Mouse (Mus musculus) embryonic facial prominence, embryonic 12.5 days (tissue): ENCODE measurements around the gene Gemin6. TPM values are rescaled to one million over a fixed set of nuclear protein-coding genes. Genes with fewer than 3 reads are reported as not detected.
"Not testable (repeated sequence)": the region's sequence is repeated elsewhere in the genome, so short reads cannot be mapped to it uniquely, and the experiment has no call there.

Experiments used
- ATAC-seq: fragments of 200-750 bp; cut with Nextera tagmentation; 2 replicates; pipeline ENCODE4 v1.8.0; 2017; ENCODE audit not compliant: insufficient number of reproducible peaks, insufficient read depth, low FRiP score, low TSS enrichment
- H3K27ac ChIP-seq: fragments of 300-500 bp; sonication (generic); 2 replicates; pipeline ENCODE4 v1.5.1; 2016; ENCODE audit warnings: mild to moderate bottlenecking
- H3K27me3 ChIP-seq: fragments of 300-500 bp; sonication (generic); 2 replicates; pipeline ENCODE4 v1.6.1; 2016; ENCODE audit warnings: mild to moderate bottlenecking, moderate library complexity
- H3K36me3 ChIP-seq: fragments of 300-500 bp; sonication (generic); 2 replicates; pipeline ENCODE4 v1.6.1; 2016; ENCODE audit warnings: mild to moderate bottlenecking
- H3K4me1 ChIP-seq: fragments of 300-500 bp; sonication (generic); 2 replicates; pipeline ENCODE4 v1.6.1; 2016
- H3K4me2 ChIP-seq: fragments of 300-500 bp; sonication (generic); replicated peaks from 2 replicates; pipeline ENCODE4 v1.6.1; 2016; ENCODE audit warnings: mild to moderate bottlenecking, moderate library complexity
- H3K4me3 ChIP-seq: fragments of 300-500 bp; sonication (generic); 2 replicates; pipeline ENCODE4 v1.5.1; 2016; ENCODE audit warnings: mild to moderate bottlenecking
- H3K9ac ChIP-seq: fragments of 300-500 bp; sonication (generic); 2 replicates; pipeline ENCODE4 v1.6.1; 2016; ENCODE audit warnings: mild to moderate bottlenecking, moderate library complexity
- H3K9me3 ChIP-seq: fragments of 300-500 bp; sonication (generic); 2 replicates; pipeline ENCODE4 v1.6.1; 2016; ENCODE audit warnings: mild to moderate bottlenecking, moderate library complexity
- WGBS: fragments of 180-500 bp; shearing (Covaris S2); methylation state at CpG from one replicate; pipeline ENCODE4 v1.1.7; 2016; 5-methylcytosine and 5-hydroxymethylcytosine counted together
- polyA plus RNA-seq: library from polyadenylated mRNA; unstranded; fragments of >200 nt; fragmentation: Nextera tagmentation; extraction: Ambion mirVana; gene quantifications from 2 replicates; pipeline ENCODE4 v1.2.1, GENCODE M21; 2016

Gemin6 gene
- 33.7 and 34.7 TPM in 2 replicates for polyA plus RNA-seq

DNA sequence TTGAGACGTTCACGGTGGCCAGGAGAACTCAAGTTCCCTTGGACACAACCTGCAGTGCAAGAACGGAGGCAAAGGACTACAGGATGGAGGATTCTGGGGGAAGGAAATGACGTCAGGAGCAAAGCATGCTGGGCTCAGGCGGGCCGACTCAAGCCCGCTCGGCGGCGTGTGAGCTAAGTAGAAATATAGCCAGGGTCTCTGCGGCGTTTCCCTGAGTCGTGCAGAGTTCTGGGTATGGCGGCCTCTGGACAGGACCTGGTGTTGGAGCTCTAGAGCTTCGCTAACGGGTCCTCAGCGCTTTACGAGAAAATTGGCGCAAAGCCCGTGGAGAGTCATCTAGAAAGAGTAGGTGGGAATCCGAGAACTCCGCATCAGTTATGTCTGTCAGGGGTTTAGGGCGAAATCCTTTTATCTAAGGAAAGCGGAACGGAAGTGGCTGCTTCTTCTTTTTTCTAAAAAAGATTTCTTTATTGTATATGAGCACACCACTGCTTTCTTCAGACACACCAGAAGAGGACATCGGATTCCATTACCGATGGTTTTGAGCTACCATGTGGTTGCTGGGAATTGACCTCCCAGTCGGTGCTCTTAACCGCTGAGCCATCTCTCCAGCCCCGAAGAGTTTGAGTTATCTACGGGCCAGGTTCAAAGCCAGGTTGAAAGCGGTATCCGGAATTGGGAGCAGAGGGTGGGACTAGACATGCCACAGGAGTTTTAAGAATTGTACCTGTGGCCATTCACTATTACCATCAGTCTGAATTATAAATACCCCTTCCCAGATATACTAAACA lies at the start of gene Gemin6:
Gene Gemin6 (plus strand): TSS at position 116 of the 791 bp plus-strand sequence.
- peak; percentile 96 for ATAC-seq
- Histone ChIP-seq H3K27ac (peak within 1 kb of the TSS; percentile 88), H3K9me3 (no peaks in the 10 kb centered on the region), H3K36me3 (peaks cover 8% of the 10 kb centered on the region; the same call in 1 of the 2 replicates), H3K27me3 (no peaks in the 10 kb centered on the region), H3K9ac (peak within 1 kb of the TSS; percentile 73), H3K4me3 (peak within 1 kb of the TSS; percentile 63), H3K4me2 (peak within 1 kb of the TSS; percentile 70), H3K4me1 (peaks cover 5% of the 10 kb centered on the region; the same call in 1 of the 2 replicates)
- under 1% methylated on average over 33 of the region's 33 CpGs for WGBS

DNA sequence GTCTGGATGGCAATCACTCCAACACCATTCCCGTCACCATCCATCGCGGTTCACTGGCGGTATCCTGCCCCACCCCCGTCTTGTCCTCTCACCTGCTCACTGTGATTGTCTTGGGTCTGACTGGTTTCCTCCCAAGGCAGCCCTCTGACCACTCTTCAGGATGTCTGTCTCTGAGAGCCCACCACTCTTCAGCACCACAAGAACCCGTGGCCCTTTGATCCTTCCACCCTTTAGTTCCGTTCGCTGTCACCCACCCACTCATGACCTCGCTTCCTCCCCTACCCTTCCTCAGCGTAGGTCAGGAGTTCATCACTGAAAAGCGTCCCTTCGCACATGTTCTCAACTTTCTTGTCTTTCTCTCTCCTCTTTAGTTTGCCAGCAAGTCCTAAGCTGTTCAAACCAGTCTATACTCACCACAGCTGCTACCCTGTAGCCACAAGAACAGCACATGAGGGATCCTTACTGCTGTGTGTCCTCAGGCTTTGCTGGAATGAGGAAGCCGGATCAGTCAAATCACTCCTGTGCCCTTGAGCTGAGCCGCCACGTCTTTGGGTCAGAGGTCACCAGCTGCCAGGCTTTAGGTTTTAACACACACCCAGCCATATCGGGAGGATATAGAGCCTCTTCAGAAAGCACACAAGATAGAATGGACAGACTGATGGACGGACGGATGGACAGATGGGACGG lies 49.4 kb upstream of the Gemin6 start:
- Histone ChIP-seq H3K27ac (no peak overlapping the region), H3K27me3 (no peaks in the 10 kb centered on the region), H3K4me2 (no peak overlapping the region), H3K9ac (no peak overlapping the region), H3K36me3 (no peaks in the 10 kb centered on the region), H3K4me1 (no peaks in the 10 kb centered on the region; the same call in 1 of the 2 replicates), H3K9me3 (no peaks in the 10 kb centered on the region), H3K4me3 (no peak overlapping the region)
- ATAC-seq, result no peak
- 65% methylated on average over 19 of the region's 19 CpGs for WGBS

GRCm38 (mm10) chr17:80175386-80175739 lies 48.9 kb upstream of the Gemin6 start:
- Histone ChIP-seq H3K27me3 (no peaks in the 10 kb centered on the region), H3K4me3 (no peak overlapping the region), H3K9me3 (no peaks in the 10 kb centered on the region), H3K9ac (no peak overlapping the region), H3K36me3 (no peaks in the 10 kb centered on the region), H3K27ac (no peak overlapping the region), H3K4me1 (no peaks in the 10 kb centered on the region; the same call in 1 of the 2 replicates), H3K4me2 (no peak overlapping the region)
- WGBS, result 72% methylated on average over 4 of the region's 4 CpGs
- ATAC-seq, result no peak

DNA sequence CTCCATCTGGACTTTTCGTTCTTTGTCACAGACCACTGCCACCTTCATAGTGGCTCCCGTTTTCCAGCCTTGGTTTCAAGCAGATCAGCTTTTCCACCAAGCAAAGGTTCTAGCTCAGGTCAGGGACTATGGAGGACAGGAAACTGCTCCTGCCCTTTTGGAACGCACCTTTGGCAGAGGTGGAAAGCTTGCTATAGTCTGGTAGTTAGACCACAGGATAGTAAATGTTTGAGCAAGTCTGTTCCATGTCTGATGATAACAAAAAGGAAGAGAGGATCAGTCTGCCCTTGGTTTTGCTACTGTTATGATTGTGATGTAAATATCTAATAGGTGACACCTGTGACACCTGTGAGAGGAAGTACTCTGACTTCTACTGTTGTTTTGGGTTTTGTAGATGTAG lies 48.3 kb upstream of the Gemin6 start:
- 92% methylated on average over 3 of the region's 3 CpGs for WGBS
- no peaks in the 10 kb centered on the region for H3K9me3 ChIP-seq
- H3K4me2 ChIP-seq, result no peak overlapping the region
- H3K27ac ChIP-seq, result no peak overlapping the region
- H3K4me3 ChIP-seq, result no peak overlapping the region
- H3K36me3 ChIP-seq, result no peaks in the 10 kb centered on the region
- ATAC-seq, result no peak
- no peaks in the 10 kb centered on the region for H3K27me3 ChIP-seq
- no peaks in the 10 kb centered on the region; the same call in 1 of the 2 replicates for H3K4me1 ChIP-seq
- no peak overlapping the region for H3K9ac ChIP-seq

- not testable (repeated sequence) for H3K27me3 ChIP-seq, ATAC-seq, H3K4me1 ChIP-seq, H3K9ac ChIP-seq, H3K36me3 ChIP-seq, H3K27ac ChIP-seq, H3K9me3 ChIP-seq, H3K4me2 ChIP-seq, H3K4me3 ChIP-seq
- 96% methylated on average over 3 of the region's 3 CpGs for WGBS
Observed at GRCm38 (mm10) chr17:80178846-80179245, 45.4 kb upstream of the Gemin6 start.

DNA sequence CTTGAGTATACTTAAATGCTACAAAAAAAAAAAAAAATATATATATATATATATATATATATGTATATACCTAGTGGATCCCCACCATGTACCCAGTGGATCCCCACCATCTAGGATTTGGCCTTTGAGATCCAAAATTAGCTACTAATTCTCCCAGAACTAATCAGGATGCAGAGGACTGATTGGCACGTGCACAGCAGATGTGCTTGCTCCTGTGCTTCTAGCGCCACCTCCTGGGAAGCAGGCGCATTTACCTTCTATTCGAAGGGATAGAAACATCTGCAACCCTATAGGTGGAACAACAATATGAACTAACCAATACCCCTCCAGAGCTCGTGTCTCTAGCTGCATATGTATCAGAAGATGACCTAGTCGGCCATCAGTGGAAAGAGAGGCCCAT lies 44.3 kb upstream of the Gemin6 start:
- H3K4me2 ChIP-seq, result no peak overlapping the region
- no peak overlapping the region for H3K27ac ChIP-seq
- WGBS, result 1% methylated on average over 6 of the region's 6 CpGs
- no peak overlapping the region for H3K4me3 ChIP-seq
- no peaks in the 10 kb centered on the region for H3K4me1 ChIP-seq
- H3K27me3 ChIP-seq, result no peaks in the 10 kb centered on the region
- H3K9me3 ChIP-seq, result no peaks in the 10 kb centered on the region
- H3K9ac ChIP-seq, result no peak overlapping the region
- no peaks in the 10 kb centered on the region for H3K36me3 ChIP-seq
- peak; percentile 53; the same call in 1 of the 2 replicates for ATAC-seq

GRCm38 (mm10) chr17:80180468-80180867 lies 43.8 kb upstream of the Gemin6 start:
- no peaks in the 10 kb centered on the region for H3K36me3 ChIP-seq
- H3K27ac ChIP-seq, result no peak overlapping the region
- H3K4me2 ChIP-seq, result no peak overlapping the region
- no peaks in the 10 kb centered on the region for H3K27me3 ChIP-seq
- H3K4me1 ChIP-seq, result no peaks in the 10 kb centered on the region
- no peaks in the 10 kb centered on the region for H3K9me3 ChIP-seq
- H3K9ac ChIP-seq, result no peak overlapping the region
- peak; percentile 55; the same call in 1 of the 2 replicates for ATAC-seq
- H3K4me3 ChIP-seq, result no peak overlapping the region

GRCm38 (mm10) chr17:80183615-80184014 lies 40.6 kb upstream of the Gemin6 start:
- no peak for ATAC-seq
- H3K27me3 ChIP-seq, result no peaks in the 10 kb centered on the region
- no peak overlapping the region for H3K9ac ChIP-seq
- H3K9me3 ChIP-seq, result no peaks in the 10 kb centered on the region
- no peaks in the 10 kb centered on the region for H3K36me3 ChIP-seq
- H3K4me1 ChIP-seq, result no peaks in the 10 kb centered on the region
- 81% methylated on average over 10 of the region's 10 CpGs for WGBS
- H3K4me2 ChIP-seq, result no peak overlapping the region
- H3K4me3 ChIP-seq, result no peak overlapping the region
- no peak overlapping the region for H3K27ac ChIP-seq

DNA sequence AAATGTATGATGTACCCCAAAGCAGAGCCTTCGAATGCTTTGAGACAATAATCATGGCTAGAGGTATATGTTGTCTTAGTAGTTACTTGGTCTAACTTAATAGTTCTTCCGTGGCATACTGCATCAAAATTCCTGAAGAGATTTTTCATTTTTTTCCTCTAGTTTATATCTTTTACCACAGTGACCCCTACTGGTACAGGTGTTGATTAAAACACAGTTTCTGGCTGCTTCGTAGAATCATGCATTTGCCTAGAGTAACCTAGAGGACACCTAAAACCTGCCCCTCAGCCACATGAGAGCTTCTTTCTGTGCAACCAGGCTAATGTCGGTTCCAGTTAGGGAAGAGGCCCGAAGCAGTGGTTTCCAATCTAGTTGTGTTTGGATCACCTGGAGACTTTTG lies 31.2 kb upstream of the Gemin6 start:
- no peaks in the 10 kb centered on the region for H3K4me1 ChIP-seq
- no peak overlapping the region for H3K9ac ChIP-seq
- WGBS, result 61% methylated on average over 5 of the region's 5 CpGs
- H3K27ac ChIP-seq, result no peak overlapping the region
- H3K36me3 ChIP-seq, result peaks cover 21% of the 10 kb centered on the region
- ATAC-seq, result no peak
- no peak overlapping the region for H3K4me2 ChIP-seq
- no peaks in the 10 kb centered on the region for H3K9me3 ChIP-seq
- H3K4me3 ChIP-seq, result no peak overlapping the region
- no peaks in the 10 kb centered on the region for H3K27me3 ChIP-seq

- no peak for ATAC-seq
- WGBS, result 90% methylated on average over 3 of the region's 3 CpGs
- no peaks in the 10 kb centered on the region for H3K9me3 ChIP-seq
Observed at GRCm38 (mm10) chr17:80199160-80199778, 25.0 kb upstream of the Gemin6 start.

GRCm38 (mm10) chr17:80205657-80206056 lies 18.6 kb upstream of the Gemin6 start:
- peak overlapping the region; percentile 98 for H3K9ac ChIP-seq
- peaks cover 33% of the 10 kb centered on the region for H3K36me3 ChIP-seq
- H3K4me2 ChIP-seq, result peak overlapping the region; percentile 89
- WGBS, result 23% methylated on average over 5 of the region's 5 CpGs
- ATAC-seq, result no peak
- H3K27ac ChIP-seq, result peak overlapping the region; percentile 99; the same call in 1 of the 2 replicates
- peak overlapping the region; percentile 93 for H3K4me3 ChIP-seq
- H3K4me1 ChIP-seq, result peaks cover 6% of the 10 kb centered on the region; the same call in 1 of the 2 replicates
- H3K9me3 ChIP-seq, result no peaks in the 10 kb centered on the region
- no peaks in the 10 kb centered on the region for H3K27me3 ChIP-seq

More at GRCm38 (mm10) chr17:80199160-80199778, 25.0 kb upstream of the Gemin6 start:
- Histone ChIP-seq H3K9ac (no peak overlapping the region), H3K27ac (no peak overlapping the region), H3K27me3 (no peaks in the 10 kb centered on the region), H3K36me3 (peaks cover 67% of the 10 kb centered on the region), H3K4me3 (no peak overlapping the region), H3K4me2 (no peak overlapping the region), H3K4me1 (no peaks in the 10 kb centered on the region)
